Mouse (Mus musculus) embryonic facial prominence, embryonic 11.5 days (tissue): ENCODE data around the gene Plxnd1. TPM values are rescaled to one million over a fixed set of nuclear protein-coding genes. Genes with fewer than 3 reads are reported as not detected.

Experiments used
- ATAC-seq: fragments of 200-750 bp; cut with Nextera tagmentation; replicated peaks from 2 replicates; pipeline ENCODE4 v1.8.0; 2017; ENCODE audit warnings: low read depth; ENCODE audit not compliant: insufficient number of reproducible peaks, low FRiP score, low TSS enrichment
- DNase-seq: peaks from one replicate; pipeline ENCODE4 v3.0.0-alpha.2; 2015; ENCODE audit warnings: low spot score
- H3K27ac ChIP-seq: fragments of 300-500 bp; sonication (generic); replicated peaks from 2 replicates; pipeline ENCODE4 v1.5.1; 2014; ENCODE audit warnings: mild to moderate bottlenecking, low read depth, low read length, control low read depth
- H3K27me3 ChIP-seq: fragments of 300-500 bp; sonication (generic); 2 replicates; pipeline ENCODE4 v1.6.1; 2014; ENCODE audit warnings: mild to moderate bottlenecking, low read length, moderate library complexity, mixed read lengths; ENCODE audit not compliant: control insufficient read depth, insufficient read depth
- H3K36me3 ChIP-seq: fragments of 300-500 bp; sonication (generic); replicated peaks from 2 replicates; pipeline ENCODE4 v1.6.1; 2014; ENCODE audit warnings: low read depth, mild to moderate bottlenecking, low read length, moderate library complexity, mixed read lengths; ENCODE audit not compliant: control insufficient read depth, insufficient read depth
- H3K4me1 ChIP-seq: fragments of 300-500 bp; sonication (generic); 2 replicates; pipeline ENCODE4 v1.6.1; 2014; ENCODE audit warnings: low read length, mixed read lengths; ENCODE audit not compliant: control insufficient read depth, insufficient read depth
- H3K4me2 ChIP-seq: fragments of 300-500 bp; sonication (generic); 2 replicates; pipeline ENCODE4 v1.6.1; 2014; ENCODE audit warnings: low read depth, mild to moderate bottlenecking, control low read depth, low read length, moderate library complexity
- H3K4me3 ChIP-seq: fragments of 300-500 bp; sonication (generic); 2 replicates; pipeline ENCODE4 v1.5.1; 2014; ENCODE audit warnings: low read depth, low read length, control low read depth
- H3K9ac ChIP-seq: fragments of 300-500 bp; sonication (generic); replicated peaks from 2 replicates; pipeline ENCODE4 v1.6.1; 2014; ENCODE audit warnings: mild to moderate bottlenecking, control low read depth, low read length
- H3K9me3 ChIP-seq: fragments of 300-500 bp; sonication (generic); replicated peaks from 2 replicates; pipeline ENCODE4 v1.6.1; 2016; ENCODE audit warnings: mild to moderate bottlenecking, low read length, inconsistent platforms, mixed read lengths; ENCODE audit not compliant: control insufficient read depth
- WGBS: fragments of 180-500 bp; shearing (Covaris S2); extraction: QIAGEN DNeasy Blood & Tissue Kit; methylation state at CpG from one replicate; pipeline ENCODE4 v1.1.7; 2014; 5-methylcytosine and 5-hydroxymethylcytosine counted together
- polyA plus RNA-seq: library from polyadenylated mRNA; unstranded; fragments of >200 nt; fragmentation: Nextera tagmentation; extraction: Ambion mirVana; gene quantifications from 2 replicates; pipeline ENCODE4 v1.2.1, GENCODE M21; 2014

The Plxnd1 gene
- polyA plus RNA-seq, 1 experiment from 2014 or later = 19.1 TPM

GRCm38 (mm10) chr6:115985622-115986021 lies 9.2 kb downstream of the Plxnd1 start:
- no peak for ATAC-seq
- H3K9ac ChIP-seq = no peak overlapping the region
- no peaks in the 10 kb centered on the region for H3K9me3 ChIP-seq
- 53% methylated on average over 9 of the region's 9 CpGs for WGBS
- H3K4me2 ChIP-seq = no peak overlapping the region
- DNase-seq = no peak
- no peaks in the 10 kb centered on the region for H3K27me3 ChIP-seq
- no peak overlapping the region for H3K27ac ChIP-seq
- H3K36me3 ChIP-seq = no peaks in the 10 kb centered on the region
- H3K4me3 ChIP-seq = no peak overlapping the region
- peaks cover 2% of the 10 kb centered on the region; the same call in 1 of the 2 replicates for H3K4me1 ChIP-seq

- Histone ChIP-seq H3K36me3 (no peaks in the 10 kb centered on the region), H3K4me1 (peaks cover 2% of the 10 kb centered on the region; the same call in 1 of the 2 replicates), H3K4me3 (no peak overlapping the region), H3K9ac (no peak overlapping the region), H3K27me3 (no peaks in the 10 kb centered on the region), H3K27ac (no peak overlapping the region), H3K9me3 (no peaks in the 10 kb centered on the region), H3K4me2 (no peak overlapping the region)
- ATAC-seq = no peak
- 68% methylated on average over 7 of the region's 7 CpGs for WGBS
- no peak for DNase-seq
Measured at GRCm38 (mm10) chr6:115984580-115984979, 10.2 kb downstream of the Plxnd1 start.

- ATAC-seq (no peak), DNase-seq (no peak)
- Histone ChIP-seq H3K27ac (no peak overlapping the region), H3K4me2 (no peak overlapping the region), H3K9ac (no peak overlapping the region), H3K36me3 (no peaks in the 10 kb centered on the region), H3K27me3 (no peaks in the 10 kb centered on the region), H3K4me3 (no peak overlapping the region), H3K9me3 (no peaks in the 10 kb centered on the region), H3K4me1 (peaks cover 2% of the 10 kb centered on the region; the same call in 1 of the 2 replicates)
- 66% methylated on average over 12 of the region's 12 CpGs for WGBS
Measured at GRCm38 (mm10) chr6:115983306-115984038, 11.3 kb downstream of the Plxnd1 start.

- Histone ChIP-seq H3K27me3 (no peaks in the 10 kb centered on the region), H3K4me1 (peaks cover 2% of the 10 kb centered on the region; the same call in 1 of the 2 replicates), H3K36me3 (no peaks in the 10 kb centered on the region), H3K4me3 (no peak overlapping the region), H3K9ac (no peak overlapping the region), H3K9me3 (no peaks in the 10 kb centered on the region), H3K4me2 (no peak overlapping the region), H3K27ac (no peak overlapping the region)
- DNase-seq = no peak
- WGBS = 58% methylated on average over 7 of the region's 7 CpGs
- ATAC-seq = no peak
Measured at GRCm38 (mm10) chr6:115982889-115983288, 11.9 kb downstream of the Plxnd1 start.

- Histone ChIP-seq H3K27me3 (no peaks in the 10 kb centered on the region), H3K9me3 (no peaks in the 10 kb centered on the region), H3K9ac (no peak overlapping the region), H3K27ac (no peak overlapping the region), H3K4me2 (no peak overlapping the region), H3K4me1 (no peaks in the 10 kb centered on the region), H3K4me3 (no peak overlapping the region), H3K36me3 (no peaks in the 10 kb centered on the region)
- 60% methylated on average over 8 of the region's 8 CpGs for WGBS
- DNase-seq = no peak
- ATAC-seq = no peak
Measured at GRCm38 (mm10) chr6:115978596-115978995, 16.2 kb downstream of the Plxnd1 start.

GRCm38 (mm10) chr6:115977810-115978209 lies 17.0 kb downstream of the Plxnd1 start:
- no peak overlapping the region for H3K27ac ChIP-seq
- no peak for ATAC-seq
- no peak overlapping the region for H3K9ac ChIP-seq
- 90% methylated on average over 15 of the region's 15 CpGs for WGBS
- H3K36me3 ChIP-seq = no peaks in the 10 kb centered on the region
- H3K9me3 ChIP-seq = no peaks in the 10 kb centered on the region
- no peaks in the 10 kb centered on the region for H3K27me3 ChIP-seq
- no peaks in the 10 kb centered on the region for H3K4me1 ChIP-seq
- H3K4me3 ChIP-seq = no peak overlapping the region
- no peak for DNase-seq
- H3K4me2 ChIP-seq = no peak overlapping the region

GRCm38 (mm10) chr6:115975606-115976005 lies 19.2 kb downstream of the Plxnd1 start:
- DNase-seq = no peak
- Histone ChIP-seq H3K36me3 (no peaks in the 10 kb centered on the region), H3K4me1 (peaks cover 4% of the 10 kb centered on the region), H3K27ac (no peak overlapping the region), H3K9me3 (no peaks in the 10 kb centered on the region), H3K4me3 (no peak overlapping the region), H3K4me2 (no peak overlapping the region), H3K27me3 (no peaks in the 10 kb centered on the region), H3K9ac (no peak overlapping the region)
- no peak for ATAC-seq
- 90% methylated on average over 8 of the region's 8 CpGs for WGBS

- Histone ChIP-seq H3K27me3 (no peaks in the 10 kb centered on the region), H3K4me1 (peaks cover 4% of the 10 kb centered on the region), H3K9ac (no peak overlapping the region), H3K27ac (no peak overlapping the region), H3K9me3 (no peaks in the 10 kb centered on the region), H3K4me2 (no peak overlapping the region), H3K36me3 (no peaks in the 10 kb centered on the region), H3K4me3 (no peak overlapping the region)
- no peak for DNase-seq
- no peak for ATAC-seq
- WGBS = 80% methylated on average over 16 of the region's 16 CpGs
Measured at GRCm38 (mm10) chr6:115973881-115974662, 20.7 kb downstream of the Plxnd1 start.
